Mouse (Mus musculus): ENCODE results near the gene Olfr295.

The Olfr295 gene

DNA sequence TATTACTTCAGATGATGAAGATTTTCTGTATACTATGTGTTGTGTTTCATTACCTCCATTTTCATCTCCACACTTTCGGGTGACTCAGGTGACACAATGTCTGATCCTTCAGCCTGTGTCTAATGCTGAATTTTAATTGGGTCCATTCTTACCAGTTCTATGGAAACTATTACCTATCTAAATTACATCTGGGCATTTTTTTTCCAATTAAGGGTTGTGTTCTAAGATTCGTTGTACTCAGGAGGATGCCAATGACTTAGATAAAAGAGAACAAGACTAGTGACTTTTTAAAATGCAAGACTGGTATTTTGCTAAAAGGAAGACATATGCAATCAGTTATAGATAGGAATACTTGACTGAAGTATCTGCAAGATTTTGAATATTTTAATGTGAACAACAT is at the start of gene Olfr295:
Olfr295 (plus strand) TSS at position 301 of the 400 bp plus-strand sequence.
- DNase-seq (ENCODE audit: low read depth, low spot score) = no peak

DNA sequence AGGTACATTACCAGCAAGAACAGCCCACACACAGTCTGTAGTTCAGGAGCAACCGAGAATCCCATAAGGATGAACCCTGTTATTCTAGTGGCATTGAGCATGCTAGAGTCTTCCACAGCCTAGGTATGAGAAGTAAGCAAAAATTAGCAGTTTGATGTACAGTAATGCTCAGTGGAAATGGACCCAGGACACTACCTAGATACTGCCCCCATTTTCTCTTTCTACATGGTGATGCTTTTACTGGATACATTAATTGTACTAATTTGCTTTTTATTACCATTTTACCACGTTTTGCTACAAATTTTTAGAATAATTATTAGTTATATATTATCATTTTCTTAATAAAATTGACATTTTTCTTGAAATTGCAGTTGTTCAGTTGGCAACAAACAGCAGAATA is 32.9 kb downstream of the Olfr295 start, which contains the start of gene Olfr294:
Olfr294 (minus strand) TSS at position 101 of the 400 bp plus-strand sequence.
- DNase-seq (ENCODE audit: low read depth, low spot score) = no peak

Data from brain, adult 2 months (tissue).